Mouse (Mus musculus) gastrocnemius, postnatal 36 days (tissue): Measurements from ENCODE around the gene Unkl. TPM values are rescaled to one million over a fixed set of nuclear protein-coding genes. Genes with fewer than 3 reads are reported as not detected.

Experiments used
- DNase-seq, 2 experiments: peaks; one replicate each; pipeline ENCODE4 v3.0.0; 2022
- intact Hi-C: fragments of 180-260 bp; cut with DNase I; formaldehyde crosslinking; loops from one replicate; pipeline ENCODE4 v1.15.1; 2025
- microRNA-seq, 2 experiments: library from miRNA; unstranded; fragments of <30 nt; microRNA quantifications; one replicate each; pipeline ENCODE4 v1.2.0; 2021
- total RNA-seq, 2 experiments: library from RNA; stranded (reverse); gene quantifications; 2 replicates each; pipeline ENCODE4 v1.2.3; 2021

Gene Unkl
- total RNA-seq, 2 experiments from 2014 or later = 4.9 to 5.6 TPM

GRCm38 (mm10) chr17:25250181-25250835 lies 62.1 kb downstream of the Unkl start:
- no peak for DNase-seq
- intact Hi-C loops = no loop called here

DNA sequence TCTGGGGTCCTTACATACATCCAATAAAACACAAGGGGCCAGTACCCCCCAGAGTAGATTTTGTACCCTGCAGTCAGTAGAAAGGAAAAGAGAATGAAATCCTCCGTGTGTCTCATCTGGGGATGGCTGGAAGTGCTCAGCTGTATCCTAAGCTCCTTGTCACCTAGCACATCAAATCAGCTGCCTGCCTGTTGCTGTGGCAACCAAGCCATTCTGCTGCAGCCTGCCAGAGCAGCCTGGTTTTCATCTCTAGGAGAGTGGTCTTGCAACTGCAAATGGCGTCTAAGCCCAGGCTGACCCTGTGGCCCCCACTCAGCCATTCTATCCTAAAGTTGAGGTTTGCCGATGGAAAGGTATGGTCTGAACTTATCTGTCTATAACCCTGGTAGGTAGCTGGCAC lies 64.4 kb downstream of the Unkl start:
- intact Hi-C loops = no loop called here
- DNase-seq = no peak

DNA sequence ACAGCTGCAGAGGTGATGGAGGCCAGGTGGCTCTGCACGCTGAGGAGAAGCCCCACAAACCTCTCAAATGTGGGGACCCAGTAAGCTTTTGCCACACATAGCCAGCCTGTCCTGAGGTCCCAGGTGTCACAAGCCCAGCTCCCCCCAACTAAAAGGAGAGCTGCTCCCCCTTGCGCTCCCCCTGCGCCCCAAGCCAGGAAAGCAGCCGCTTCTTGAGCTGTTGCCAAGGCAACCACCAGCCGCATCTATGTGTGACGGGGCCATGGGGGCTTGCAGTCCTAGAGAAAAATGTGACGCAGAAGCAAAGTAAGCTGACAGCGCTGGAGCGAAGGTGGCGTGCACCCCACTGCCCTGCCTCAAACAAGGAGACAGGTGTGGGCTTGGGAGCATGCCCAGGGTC lies 65.6 kb downstream of the Unkl start:
- intact Hi-C loops = no loop called here
- DNase-seq = no peak

GRCm38 (mm10) chr17:25255110-25255509 lies 66.9 kb downstream of the Unkl start:
- DNase-seq = no peak
- intact Hi-C loops = no loop called here

GRCm38 (mm10) chr17:25256140-25256754 lies 68.0 kb downstream of the Unkl start, which contains the start of gene Baiap3:
Gene Baiap3 (minus strand): TSS chr17:25256364.
- intact Hi-C loops = no loop called here
- DNase-seq = no peak

DNA sequence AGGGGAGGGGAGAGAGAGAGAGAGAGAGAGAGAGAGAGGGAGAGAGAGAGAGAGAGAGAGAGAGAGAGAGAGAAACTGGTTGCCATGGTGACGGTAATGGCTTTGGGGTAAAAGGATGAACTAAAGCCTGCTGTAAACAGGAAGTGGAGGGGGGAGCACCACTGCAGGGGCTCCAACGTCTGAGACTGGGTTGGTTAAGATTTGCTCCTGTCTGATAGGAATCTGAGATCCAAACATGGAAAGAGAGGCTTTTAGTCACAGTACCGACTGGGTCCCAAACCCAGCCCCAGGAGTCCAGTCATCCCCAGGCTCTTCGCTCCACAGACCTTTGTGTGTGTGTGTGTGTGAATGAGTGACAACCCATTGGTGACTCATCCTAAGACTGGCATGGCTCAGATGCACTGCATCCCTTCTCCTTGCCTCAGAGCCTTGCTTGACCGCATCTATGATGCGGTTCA lies 69.6 kb downstream of the Unkl start:
- DNase-seq = no peak
- intact Hi-C loops = no loop called here

DNA sequence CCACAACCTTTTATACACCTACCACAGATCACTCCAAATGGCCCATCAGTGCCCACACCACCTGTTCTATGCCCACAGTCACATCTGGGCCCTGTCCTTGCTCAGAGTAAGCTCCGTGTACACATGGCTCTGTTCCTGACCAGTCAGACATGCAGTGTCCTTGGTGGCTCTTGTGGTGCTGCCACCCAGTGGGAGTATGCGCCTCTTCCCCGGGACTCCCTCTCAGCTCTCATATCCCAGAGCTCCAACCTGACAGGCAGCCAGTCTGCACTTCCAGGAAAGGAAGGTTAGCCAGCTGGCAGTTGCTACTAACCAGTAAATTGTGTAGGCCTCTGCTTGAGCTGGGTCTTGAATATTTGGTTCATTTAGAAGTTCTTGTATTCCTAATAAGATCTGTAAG lies 76.3 kb downstream of the Unkl start:
- DNase-seq = no peak
- intact Hi-C loops = no loop called here

GRCm38 (mm10) chr17:25270795-25271335 lies 82.7 kb downstream of the Unkl start:
- intact Hi-C loops = loop anchor here (5.0 kb wide), 1 partner anchor 84 kb away; the partner anchor contains the start of gene Unkl
- no peak for DNase-seq

GRCm38 (mm10) chr17:25272326-25272725 lies 84.1 kb downstream of the Unkl start:
- intact Hi-C loops = loop anchor here (5.0 kb wide), 1 partner anchor 85 kb away; the partner anchor contains the start of gene Unkl
- DNase-seq = no peak

DNA sequence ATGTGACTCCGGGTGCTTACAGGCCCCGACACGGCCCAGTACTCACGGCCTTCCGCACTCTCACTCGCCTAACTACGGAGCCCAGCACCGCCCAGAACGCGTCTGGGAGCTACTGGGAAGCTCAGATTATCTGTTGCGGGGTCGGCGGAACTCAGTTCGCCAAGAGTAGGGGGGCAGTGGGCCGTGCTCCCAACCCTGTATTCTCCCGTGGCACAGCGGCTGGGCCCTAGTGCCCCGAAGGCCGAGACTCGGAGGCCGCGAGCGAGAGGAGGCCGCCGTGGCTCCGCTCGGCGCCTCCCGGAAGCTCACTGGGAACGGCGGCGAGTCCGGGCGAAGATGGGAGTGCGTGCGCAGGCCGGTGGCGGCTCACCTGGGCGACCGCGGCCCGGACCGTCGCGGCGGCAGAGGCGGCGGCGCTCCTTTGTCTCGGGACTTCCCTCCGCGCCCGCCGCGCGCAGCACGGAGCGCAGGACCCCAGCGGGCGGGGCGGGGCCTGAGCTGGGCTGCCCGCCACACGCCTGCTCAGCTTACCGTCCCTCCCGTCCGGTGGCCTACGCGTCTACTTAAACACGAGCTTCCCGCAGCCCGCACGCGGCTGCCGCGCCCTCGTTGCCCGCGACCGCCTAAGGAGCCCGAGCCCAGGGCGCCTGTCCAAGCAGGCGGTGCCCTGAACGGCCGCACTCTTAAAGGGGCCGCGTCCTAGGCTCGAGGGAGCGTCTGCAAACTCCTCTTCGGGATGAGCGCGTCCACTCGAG lies 84.9 kb downstream of the Unkl start:
- intact Hi-C loops = loop anchor here (5.0 kb wide), 1 partner anchor 86 kb away; the partner anchor contains the start of gene Unkl
- peak in 1 of 2 experiments; percentile 81 for DNase-seq

GRCm38 (mm10) chr17:25273706-25274501 lies 85.7 kb downstream of the Unkl start:
- intact Hi-C loops = loop anchor here (5.0 kb wide), 1 partner anchor 87 kb away; the partner anchor contains the start of gene Unkl
- DNase-seq = peak; percentile 89 to 99

GRCm38 (mm10) chr17:25274571-25275346 lies 86.6 kb downstream of the Unkl start, which contains the start of gene Ube2i:
Gene Ube2i (minus strand): TSS chr17:25274622.
- intact Hi-C loops = loop anchor here (5.0 kb wide), 1 partner anchor 87 kb away; the partner anchor contains the start of gene Unkl
- no peak for DNase-seq

DNA sequence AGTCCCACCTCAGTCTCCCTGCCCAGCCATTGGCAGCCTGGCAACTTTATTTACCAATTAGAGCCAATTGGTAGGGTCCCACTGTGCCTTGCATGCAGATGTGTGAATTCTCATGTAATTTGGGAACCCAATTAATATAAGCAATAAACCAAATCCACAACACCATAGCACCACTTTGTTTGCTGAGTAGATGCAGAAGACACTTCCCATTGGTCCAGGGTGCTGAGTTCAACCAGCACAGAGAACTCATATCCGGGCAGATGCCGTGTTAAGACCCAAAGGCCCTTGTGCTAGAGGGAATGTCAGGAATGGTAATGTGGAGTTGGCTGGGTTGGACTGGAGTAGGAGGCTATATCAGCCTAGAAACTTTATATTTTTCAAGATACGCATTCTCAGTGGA lies 87.6 kb downstream of the Unkl start:
- DNase-seq = no peak
- intact Hi-C loops = no loop called here

- intact Hi-C loops = no loop called here
- DNase-seq = no peak
Measured at GRCm38 (mm10) chr17:25282133-25282532, 93.9 kb downstream of the Unkl start.

Small RNAs within 50 kb of the gene (microRNA-seq; reads per million reads assigned to microRNA genes)
- gene Mir3547 = 0 reads per million in 2 experiments

Other genes with a start within 250 kb of the Unkl start
- gene Jpt2, start 227.7 kb upstream of the Unkl start, total RNA-seq = 1 to 10 TPM; 6.2 to 6.8 TPM
- 1 to 10 TPM; 5.9 to 7.1 TPM for gene Cramp1l, start 172.6 kb upstream of the Unkl start, total RNA-seq
- 1 to 10 TPM; 1.7 to 2.0 TPM for gene Ift140, start 172.3 kb upstream of the Unkl start, total RNA-seq
- gene Tmem204, start 104.8 kb upstream of the Unkl start, total RNA-seq = 10 to 100 TPM; 10.3 to 10.7 TPM
- 1 to 10 TPM; 4.2 to 6.1 TPM for gene Telo2, start 72.4 kb upstream of the Unkl start, total RNA-seq
- gene Ptx4, start 67.6 kb upstream of the Unkl start, total RNA-seq = 1 to 10 TPM; 3.7 to 4.3 TPM
- gene Clcn7, start 55.0 kb upstream of the Unkl start, total RNA-seq = 10 to 100 TPM; 13.7 to 14.9 TPM
- gene Ccdc154, start 25.9 kb upstream of the Unkl start, total RNA-seq = not detected
- not detected for gene Gm38655, start 12.9 kb upstream of the Unkl start, total RNA-seq
- 10 to 100 TPM; 12.3 to 13.8 TPM for gene BC003965, start 3.8 kb upstream of the Unkl start, total RNA-seq
- 10 to 100 TPM; 13.8 to 14.1 TPM for gene Gnptg, start 51.7 kb downstream of the Unkl start, total RNA-seq
- 10 to 100 TPM; 15.8 to 18.4 TPM for gene Tsr3, start 51.8 kb downstream of the Unkl start, total RNA-seq
- not detected for gene Baiap3, start 68.0 kb downstream of the Unkl start, total RNA-seq
- gene Ube2i, start 86.2 kb downstream of the Unkl start, total RNA-seq = 10 to 100 TPM; 55.0 to 60.6 TPM
- under 1 TPM; 0.20 to 0.36 TPM for gene Prss34, start 110.0 kb downstream of the Unkl start, total RNA-seq
- not detected for gene Prss28, start 120.2 kb downstream of the Unkl start, total RNA-seq
- not detected for gene Prss29, start 130.3 kb downstream of the Unkl start, total RNA-seq
- 1 to 10 TPM; 1.1 to 1.3 TPM for gene Tpsab1, start 157.2 kb downstream of the Unkl start, total RNA-seq
- gene Tpsb2, start 177.9 kb downstream of the Unkl start, total RNA-seq = 1 to 10 TPM; 2.7 to 3.5 TPM
- gene Tpsg1, start 180.9 kb downstream of the Unkl start, total RNA-seq = under 1 TPM in 1 of 2 experiments, not detected in 1; 0.26 TPM
- gene Cacna1h, start 245.4 kb downstream of the Unkl start, total RNA-seq = 1 to 10 TPM in 1 of 2 experiments, under 1 TPM in 1; 0.94 to 1.2 TPM